Mouse (Mus musculus): ENCODE measurements around the gene Hcls1.

DNA sequence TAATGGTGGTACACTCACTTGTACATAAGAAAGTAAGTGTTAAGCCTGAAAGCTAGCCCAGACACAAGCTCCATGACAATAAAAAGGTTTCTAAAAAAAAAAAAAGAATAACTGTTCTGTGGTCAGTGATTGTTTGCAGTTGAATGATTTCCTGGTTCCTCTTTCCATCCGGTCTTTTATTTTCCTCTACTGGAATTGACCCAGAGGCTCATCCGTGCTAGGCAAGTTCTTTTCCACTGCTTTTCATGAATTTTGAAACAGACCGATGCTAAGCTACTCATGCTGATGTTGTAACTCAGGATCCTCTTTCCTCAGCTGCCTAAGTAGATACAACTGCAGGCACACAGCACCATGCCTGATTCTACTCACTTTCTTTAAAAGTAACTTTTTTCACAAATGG lies 14.4 kb upstream of the Hcls1 start:
- TF ChIP-seq CTCF (IDR thresholded peaks at IDR 0.05; ENCODE audit: low read depth) (no peak), EP300 (IDR thresholded peaks at IDR 0.05; ENCODE audit: low read depth) (no peak)
